Mouse (Mus musculus) cerebellum, adult 8-10 months (tissue): ENCODE results near the gene B230217C12Rik.
A peak's percentile ranks its signal among the peaks of the same experiment; 100 is the strongest.

ENCODE experiments used
- DNase-seq: peaks from one replicate; pipeline ENCODE4 v3.0.0; 2022

B230217C12Rik gene

DNA sequence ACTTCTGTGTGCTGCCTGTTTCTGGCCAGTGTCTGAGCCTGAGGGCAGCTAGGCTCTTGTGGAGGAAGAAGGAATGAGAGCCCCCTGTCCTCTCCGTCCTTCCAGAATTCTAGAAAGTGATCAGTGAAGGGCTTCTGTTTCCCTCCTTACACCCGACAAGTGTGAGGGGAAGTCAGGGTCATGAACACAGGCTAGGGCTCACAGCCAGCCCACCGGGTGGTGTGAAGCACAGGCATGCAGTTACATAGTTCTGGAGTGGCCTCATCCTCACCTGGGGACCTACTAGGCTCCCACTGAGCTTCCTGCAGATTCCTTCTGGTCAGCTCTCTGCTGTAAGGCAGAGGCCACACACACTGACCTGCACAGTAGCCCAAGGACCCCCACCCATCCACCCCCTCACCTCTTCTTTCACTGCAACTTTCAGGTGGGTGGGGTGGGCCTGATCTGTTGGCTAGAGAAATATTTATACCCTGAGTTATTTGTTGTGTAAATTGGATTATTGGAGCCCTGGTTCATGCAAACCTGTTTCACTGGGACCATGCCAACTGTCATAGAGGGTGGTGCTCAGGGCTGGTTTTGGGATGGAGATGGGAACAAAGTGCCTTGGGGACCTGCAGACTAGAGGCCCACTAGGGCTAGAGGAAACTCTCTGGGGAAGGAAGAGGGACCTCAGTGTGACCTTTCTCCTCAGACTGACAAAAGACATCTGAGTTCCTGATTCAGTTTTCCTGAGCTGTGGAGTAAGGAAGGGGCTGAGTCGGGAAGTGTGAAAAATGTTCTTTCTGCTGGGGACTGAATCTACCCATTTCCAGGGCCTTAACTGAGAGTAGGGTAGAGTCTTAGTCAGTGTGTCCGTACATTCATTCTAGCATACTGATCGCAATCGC is 31.1 kb upstream of the B230217C12Rik start:
- no peak for DNase-seq

DNA sequence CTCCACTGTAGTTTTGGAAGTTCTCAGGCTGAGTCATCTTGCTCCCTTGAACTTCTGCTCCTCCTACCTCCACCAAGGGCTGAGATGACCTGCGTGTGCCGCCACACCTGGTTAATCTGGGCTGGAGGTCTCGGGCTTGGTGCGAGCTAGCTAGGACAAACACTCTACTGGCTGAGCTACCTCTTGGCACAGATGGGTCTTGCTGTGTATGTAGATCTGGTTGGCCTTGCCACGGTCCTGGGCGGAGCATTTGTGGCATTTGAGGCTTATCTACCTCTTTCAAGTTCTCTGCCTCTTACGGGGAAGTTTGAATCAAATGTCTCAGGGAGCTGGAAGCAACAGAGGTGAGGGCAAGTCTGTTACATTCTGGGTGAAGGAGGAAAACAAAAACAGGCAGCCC is 30.2 kb upstream of the B230217C12Rik start:
- DNase-seq, result no peak

DNA sequence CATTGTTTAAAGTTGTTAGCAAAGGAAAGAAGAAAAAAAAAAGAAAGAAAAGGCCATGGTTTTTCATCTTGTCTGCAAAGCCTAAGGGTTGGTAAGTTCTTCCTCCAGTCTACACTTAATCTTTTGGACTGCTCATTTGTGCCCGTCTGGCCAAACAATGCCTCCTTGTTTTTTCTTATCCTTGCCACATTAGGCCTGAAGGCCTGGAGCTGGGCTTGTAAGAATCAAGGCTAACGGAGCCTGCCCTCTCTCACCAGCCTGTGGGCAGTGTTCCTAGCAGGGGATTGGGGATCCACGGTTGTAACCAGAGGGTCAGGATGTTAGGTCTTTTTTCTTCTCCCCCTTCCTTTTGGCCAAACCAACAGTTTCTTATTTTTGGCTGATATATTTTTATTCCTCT is 29.6 kb upstream of the B230217C12Rik start:
- no peak for DNase-seq

DNA sequence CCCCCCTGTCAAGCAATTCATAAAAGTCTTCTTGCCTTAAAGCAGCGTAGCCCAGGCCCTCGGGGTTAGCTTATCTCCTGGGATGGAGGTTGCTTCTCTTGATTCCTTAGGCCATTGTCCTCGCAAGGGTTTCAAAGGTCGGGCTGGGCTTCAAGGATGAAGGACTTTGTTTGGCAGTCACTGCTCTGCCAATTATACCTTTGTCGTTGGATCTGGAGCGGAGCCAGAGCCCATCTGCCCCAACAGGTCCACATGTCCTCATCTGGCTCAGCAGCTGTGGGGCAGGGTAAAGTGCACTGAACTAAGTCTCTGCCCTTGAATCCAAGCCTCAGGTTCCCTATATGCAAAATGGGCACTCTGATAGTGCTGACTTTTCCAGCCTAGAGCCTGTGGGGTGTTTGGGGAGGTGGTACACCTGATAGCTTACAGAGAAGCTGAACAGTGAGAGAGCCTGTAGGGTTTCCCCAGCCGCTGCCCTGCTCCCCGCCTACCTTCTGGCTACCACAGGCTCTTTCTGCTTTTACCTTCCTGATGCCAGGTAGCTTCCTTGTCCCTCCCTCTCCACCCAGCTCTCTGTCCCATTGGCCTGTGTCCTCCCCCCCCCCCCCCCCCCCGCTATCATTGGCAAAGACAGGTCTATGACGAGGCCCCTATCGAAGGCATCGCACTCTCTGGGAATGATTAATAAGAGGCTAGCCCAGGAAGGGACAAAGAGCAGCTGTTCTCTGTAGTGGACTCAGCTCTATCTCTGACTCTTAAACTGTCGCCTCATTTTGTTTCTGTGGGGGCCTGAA is 28.8 kb upstream of the B230217C12Rik start:
- no peak for DNase-seq

DNA sequence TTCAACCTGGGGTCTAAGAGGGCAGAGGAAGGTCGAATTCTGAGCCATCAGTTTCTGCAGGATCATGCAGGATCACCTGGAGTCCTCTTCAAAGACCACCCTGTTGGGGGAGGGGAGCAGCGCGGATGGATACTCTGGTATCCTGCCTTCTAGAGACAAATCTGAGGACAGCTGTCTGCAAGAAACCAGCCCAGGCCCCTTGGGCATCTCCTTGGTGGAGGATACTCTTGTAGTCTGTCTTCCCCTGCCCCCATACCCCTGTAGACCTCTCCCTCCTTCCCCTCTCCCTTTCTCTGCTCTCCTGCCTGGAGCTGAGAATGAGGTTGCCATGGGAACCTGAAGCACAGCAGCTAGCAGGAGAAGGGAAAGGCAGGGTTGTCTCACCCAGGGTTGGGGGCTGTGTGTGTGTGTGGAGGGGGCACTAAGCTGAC is 28.1 kb upstream of the B230217C12Rik start:
- no peak for DNase-seq

DNA sequence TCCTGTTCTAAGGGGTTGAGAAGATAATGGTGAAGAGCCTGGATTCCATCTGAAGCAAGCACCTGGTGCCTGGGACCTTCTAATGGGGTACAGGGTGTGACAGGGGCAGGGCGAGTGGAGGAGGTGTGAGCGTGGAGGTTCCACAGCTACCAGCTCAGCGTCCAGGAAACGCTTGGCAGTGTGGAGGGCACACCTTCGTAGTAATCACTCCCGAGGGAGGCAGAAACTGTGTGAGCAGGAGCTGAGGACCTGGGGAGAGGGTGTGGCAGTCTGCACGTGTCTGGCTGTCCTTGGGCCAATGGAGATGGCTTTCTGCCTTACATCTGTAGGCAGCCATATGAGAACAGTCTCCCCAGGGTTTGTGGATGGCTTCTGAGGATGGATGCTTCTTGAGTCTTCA is 27.5 kb upstream of the B230217C12Rik start:
- no peak for DNase-seq

DNA sequence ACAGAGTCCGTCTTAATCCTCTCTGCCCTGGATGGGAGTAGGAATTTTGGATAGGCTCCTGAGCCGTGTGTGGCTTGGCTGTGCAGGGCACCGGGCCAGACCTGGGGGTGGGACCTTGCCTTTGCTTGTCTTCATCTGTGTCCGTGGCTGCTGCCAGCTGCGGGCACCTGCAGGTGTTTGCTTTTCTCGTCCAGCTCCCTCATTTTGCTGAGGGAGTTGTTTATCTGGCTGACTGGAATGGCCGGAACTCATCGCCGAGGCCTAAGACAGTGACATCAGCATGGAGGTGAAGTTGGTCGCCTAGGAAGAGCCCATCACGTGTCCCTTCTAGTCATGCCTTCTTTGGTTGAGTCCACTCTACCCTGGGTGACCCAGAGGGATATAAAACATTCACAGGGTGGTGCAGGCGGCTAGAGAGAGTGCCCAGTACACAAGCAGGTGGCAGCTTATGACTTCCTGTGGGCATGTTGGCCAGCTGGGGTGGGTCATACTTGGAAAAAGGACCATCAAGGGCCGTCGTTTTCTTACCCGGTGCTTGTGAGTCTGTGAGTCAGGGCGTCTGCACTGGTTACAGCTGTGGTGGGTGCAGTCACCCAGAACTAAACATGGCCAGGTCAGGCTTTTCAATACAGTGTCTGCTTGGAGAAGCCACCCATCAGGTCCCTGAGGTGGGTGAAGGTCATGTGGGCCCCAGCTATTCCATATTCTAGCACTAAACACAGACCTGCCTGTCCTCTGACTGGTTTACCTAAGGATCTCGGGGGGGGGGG is 26.6 kb upstream of the B230217C12Rik start:
- DNase-seq, result no peak

DNA sequence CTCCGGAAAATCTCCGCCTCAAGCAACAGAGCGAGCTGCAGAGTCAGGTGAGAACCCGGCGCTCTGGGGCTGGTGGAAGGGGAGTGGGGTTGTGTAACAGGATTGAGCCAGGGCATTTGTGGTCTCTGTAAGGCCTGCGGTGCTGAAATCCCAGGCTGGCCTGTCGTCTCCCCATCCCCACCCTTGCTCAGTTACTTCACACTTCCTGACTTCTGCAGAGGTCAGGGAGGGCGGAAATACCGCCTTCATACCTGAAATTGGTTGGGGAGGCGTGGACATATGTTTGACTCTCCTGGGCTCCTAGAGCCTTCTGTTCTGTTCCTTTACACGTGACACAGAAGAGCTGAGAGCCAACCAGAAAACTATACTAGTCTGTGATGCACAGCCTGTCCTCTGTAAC is 24.8 kb upstream of the B230217C12Rik start:
- DNase-seq, result no peak

DNA sequence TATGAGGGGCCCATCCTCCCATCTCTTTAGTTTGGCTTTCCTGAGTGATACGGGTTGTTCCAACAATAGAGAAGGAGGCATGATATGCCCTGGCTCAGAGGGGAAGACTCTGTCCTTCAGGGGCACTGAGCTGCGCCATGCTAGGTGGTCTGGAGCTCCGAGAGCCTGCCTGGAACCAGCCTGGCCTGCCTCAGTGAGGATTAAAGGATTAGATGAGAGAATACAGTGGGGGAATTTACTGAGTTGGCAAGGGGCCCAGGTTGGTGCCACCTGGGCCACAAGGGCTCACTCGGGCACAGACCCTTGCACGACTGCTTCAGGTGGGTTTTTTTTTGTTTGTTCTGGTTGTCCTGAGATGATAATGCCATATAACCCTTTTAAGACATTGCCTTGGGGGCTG is 24.4 kb upstream of the B230217C12Rik start:
- no peak for DNase-seq

DNA sequence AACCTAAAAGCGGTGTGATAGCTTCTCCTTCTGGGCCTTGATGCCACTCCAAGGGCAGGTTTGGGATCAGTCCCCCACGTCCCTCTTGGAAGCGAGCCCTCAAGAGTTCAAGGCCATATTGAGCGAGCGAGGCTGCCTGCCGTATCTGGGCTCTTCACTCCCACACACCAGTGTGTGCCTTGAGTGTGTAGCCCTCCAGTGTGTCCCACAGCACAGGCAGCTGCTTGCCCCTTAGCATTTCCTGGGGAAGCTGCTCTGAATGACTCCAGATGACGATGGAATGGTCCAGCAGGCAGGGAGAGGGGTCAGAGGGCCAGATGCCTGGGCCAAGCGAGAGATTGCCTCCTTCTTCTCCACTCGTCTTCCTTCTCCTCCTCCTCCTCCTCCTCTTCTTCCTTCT is 23.7 kb upstream of the B230217C12Rik start:
- DNase-seq, result no peak

DNA sequence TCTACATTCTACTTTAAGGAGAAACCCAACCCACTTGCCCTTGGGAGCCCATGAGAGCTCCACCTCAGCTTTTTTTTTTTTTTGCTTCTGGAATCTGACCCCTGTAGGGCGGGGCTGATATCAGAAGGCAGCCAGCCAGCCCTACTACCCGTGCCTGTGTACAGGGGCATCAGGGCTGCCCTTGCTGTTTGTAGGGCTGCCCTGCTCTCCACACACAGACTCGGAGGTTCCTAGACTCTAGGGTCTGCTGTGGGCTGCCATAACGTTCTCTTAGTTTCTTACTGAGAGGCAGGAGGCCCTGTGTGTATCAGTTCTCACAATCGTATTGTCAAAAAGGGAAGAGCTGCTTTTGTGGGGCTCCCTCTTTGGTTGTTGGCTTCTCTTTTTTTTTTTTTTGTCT is 23.2 kb upstream of the B230217C12Rik start:
- DNase-seq, result no peak

DNA sequence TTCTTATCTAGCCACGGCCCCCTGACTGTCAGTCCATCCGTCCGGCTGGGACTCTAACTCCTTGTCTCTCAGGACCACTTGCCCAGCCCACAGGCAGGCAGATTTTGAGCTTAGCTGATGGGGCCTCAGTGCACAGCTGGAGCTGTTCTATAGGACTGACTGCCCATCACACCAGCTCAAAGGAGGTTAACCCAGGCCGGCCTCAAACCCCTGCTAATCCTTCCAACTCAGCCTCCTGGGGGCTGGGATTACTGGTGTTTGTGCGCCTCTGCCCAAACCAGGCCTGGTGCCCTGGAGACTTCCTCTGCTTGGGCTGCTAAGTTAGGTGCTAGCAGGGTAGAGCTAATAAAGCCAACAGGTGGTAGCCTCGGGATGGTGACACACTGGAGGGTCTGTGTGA is 22.6 kb upstream of the B230217C12Rik start:
- no peak for DNase-seq

DNA sequence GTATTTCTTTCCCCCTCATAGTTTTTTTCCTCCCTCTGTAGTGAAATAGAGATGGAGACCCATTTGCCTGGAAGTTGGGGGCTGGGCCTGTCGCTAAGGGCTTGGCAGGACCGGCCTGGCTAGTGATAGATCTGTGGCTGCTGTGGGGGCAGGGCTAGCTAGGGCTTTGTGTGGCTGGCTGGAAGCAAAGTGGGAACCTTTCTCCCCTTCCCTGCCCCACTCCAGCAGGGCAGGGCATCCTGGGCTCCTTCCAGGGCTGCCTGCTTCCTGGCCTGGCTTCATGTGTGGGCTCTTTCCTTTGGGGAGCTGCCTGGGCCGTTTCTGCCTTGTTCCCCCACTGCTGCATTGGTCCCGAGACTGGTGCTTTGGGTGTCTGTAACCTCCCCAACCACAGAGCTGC is 22.0 kb upstream of the B230217C12Rik start:
- no peak for DNase-seq

DNA sequence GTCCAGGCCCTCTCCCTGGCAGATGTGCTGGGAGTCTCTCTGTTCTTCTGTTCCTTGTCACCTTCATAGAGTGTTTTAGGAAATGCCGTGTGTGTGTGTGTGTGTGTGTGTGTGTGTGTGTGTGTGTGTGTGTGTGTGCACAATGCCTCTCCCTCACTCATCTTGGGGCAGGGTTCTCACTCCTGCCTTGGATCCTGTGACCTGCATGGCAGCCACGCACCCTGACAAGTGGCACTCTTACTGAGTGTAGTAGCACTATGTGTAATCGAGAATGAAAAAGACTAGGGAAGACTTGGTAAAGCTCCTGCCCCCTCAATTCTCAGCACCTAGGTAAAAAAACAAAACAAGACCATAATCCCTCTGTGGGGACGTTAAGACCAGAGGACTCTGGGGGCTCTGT is 21.5 kb upstream of the B230217C12Rik start:
- no peak for DNase-seq

DNA sequence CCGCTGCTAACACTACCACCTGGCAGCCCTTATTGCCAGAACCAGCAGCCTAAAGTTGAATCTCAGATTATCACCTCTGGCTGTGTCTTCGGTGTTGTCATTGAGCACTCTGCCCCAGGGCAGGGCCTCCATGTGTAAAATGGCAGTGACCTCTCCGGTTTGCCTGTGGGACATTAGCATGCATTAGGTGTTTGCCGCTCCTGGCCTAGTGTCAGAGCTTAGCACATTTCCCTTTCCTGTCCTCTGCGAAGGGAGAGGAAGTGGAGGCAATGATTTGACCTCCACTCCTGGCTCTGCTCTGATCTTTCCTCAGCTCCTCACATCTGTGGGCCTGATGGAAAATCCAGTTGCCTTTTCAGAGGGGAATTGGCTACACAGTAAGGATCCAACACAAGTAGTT is 20.7 kb upstream of the B230217C12Rik start:
- no peak for DNase-seq

DNA sequence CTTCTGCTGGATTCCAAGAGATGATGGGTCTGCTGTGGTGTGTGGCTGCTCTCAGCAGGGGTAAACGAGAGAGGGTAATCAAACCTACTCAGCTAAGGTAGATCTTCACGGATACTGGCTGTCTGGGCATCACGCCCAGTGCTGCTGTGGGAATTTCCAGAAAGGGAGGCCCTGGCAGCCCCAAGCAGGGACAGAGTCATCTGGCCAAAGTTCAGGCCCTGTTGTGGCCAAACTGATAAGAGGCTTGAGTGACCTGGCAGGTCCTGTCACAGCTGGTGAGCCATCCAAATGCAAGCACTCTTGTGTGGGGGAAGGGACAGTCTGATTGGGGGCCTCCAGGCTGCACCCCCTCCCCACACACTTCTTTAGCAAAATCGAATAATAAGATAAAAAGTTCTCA is 19.7 kb upstream of the B230217C12Rik start:
- DNase-seq, result no peak

DNA sequence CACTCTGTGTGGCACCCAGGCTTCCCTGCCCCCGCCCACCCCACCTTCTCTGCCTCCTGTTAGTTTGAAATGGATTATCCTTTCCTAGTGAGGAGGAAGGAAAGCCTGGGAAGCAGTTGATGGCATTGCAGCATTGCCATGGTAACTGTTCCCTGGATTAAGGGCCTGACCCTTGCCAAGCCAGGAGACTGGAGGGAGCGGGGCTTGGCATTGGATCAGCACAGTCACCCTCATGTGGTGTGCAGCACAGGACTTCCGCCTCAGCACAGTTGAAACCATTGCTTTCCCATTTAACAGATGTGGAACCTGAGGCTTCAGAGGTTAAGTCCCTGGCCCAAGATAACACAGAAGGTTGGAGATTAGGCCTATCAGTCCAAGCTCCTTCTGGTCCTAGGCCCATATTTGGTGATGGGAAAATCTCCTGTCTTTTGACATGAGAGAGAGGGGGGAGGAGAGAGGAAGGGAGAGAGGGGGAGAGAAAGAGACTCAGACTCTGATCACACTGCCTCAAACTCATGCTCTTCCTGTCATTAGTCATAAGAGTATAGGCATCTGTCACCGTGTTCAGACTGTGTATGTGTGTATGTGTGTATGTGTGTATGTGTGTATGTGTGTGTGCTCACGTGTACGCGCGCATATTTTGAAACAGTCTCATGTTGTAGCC is 19.0 kb upstream of the B230217C12Rik start:
- no peak for DNase-seq

DNA sequence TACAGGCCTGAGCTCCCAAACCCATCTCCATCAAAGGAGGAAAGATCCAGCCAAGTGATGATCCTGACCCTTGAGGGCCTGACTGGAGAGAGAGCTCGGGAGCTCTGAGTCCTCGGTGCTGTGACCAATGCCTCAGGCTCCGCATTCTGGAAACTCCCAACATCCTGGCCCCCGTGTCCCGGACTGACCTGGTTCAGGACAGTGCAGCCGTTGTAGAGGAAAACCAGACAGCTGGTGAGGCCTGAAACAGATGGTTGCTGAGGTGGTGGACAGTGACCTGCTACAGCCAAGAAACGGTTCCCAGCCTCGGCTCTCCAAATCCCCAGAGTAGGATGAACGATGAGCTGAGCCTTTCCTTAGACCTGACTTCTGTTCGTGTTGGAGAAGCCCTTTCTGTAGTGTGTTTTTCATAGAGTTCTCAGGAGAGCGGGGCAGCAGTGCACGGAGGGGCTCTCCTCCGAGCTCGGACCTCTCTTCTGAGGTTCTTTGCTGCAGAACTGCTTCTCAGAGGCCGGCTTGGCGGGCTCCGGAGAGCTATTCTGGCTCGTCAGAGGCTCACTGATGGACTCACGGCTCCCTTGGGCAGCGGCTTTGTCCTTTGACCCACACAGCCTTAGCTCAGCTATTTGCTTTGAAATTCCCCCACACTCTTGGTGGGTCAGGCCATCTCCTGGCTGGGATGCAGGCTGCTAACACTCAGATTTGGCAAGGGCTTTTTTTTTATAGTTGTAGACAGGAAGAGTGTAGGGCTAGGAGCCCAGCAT is 17.6 kb upstream of the B230217C12Rik start:
- DNase-seq, result peak; percentile 66

DNA sequence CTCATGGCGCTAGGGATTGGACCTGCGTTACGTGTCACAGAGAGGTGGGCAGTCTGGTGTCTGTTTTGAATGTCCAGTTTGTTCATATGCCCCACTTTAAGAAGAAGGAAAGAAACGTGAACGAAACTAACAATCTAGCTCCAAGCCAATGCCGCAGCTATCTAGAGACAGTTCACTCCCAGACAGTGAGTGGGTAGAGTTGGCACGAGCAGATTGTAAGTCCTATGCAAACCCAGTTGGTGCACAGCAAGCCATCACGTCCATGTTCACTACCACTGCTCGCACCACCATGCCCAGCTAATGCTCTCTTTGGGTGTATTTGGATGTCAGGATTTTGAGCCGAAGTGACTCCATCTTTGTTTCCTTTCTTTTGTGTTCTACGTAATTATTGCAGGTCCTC is 16.4 kb upstream of the B230217C12Rik start:
- DNase-seq, result no peak

DNA sequence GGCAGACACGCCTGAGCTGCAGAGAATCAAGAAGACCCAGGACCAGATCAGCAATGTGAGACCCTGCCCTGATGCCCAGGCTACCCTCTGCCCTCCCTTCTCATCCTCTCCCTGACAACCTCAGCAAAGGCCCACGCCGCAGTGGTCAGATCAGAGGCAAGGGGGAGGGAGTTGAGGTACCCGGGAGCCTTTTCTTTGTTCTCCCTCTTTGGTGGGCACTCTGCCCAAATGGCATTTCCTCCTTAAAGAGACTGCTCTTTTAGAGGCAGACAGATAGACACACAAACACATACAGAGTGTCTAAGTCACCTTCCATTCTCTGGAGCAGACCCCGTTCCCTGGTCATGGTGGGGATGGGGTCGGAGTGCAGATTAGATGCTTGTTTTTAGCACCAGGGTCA is 15.7 kb upstream of the B230217C12Rik start:
- no peak for DNase-seq

DNA sequence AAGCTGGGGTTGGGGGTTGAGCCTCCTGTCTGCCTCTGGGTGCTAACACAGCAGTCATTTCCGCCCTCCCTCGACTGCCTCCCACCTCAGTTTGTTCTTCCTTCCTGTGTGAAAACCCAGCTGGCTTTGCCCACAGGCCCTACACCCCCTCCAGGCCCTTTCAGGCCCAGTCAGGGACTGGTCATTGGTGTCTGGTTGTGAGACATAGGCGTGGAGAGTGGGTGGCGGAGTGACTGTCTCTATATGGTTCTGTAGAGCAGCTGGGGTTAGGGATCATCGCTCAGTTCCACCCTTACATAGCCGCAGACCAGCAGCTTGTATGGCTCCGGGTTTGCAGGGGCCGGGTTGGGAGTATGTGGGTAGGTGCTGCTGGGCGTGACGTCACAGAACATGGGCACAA is 15.3 kb upstream of the B230217C12Rik start:
- DNase-seq, result no peak

DNA sequence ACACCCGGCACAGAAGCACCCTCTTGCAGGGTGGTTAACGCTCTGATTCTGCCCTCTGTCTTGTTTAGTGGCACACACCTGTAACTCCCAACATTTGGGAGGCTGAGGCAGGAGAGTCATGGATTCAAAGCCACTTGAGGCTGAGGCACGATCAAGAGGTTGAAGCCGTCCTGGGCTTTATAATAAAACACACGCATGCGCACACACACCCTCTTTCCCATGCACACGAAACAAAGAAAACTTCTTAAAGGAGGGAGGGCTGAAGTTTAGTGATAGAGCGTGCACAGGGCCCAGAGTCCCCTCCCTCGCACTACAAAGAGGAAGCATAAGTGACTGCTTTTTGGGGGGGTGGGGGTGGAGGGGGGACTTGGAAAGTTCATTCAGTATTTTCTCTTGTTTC is 14.6 kb upstream of the B230217C12Rik start:
- DNase-seq, result no peak
